Mouse (Mus musculus): ENCODE measurements around the gene Vmn2r3. TPM values are rescaled to one million over a fixed set of nuclear protein-coding genes. Genes with fewer than 3 reads are reported as not detected.
"Not testable (repeated sequence)": the region's sequence is repeated elsewhere in the genome, so short reads cannot be mapped to it uniquely, and the experiment has no call there.

Vmn2r3 gene
- polyA plus RNA-seq, 1 experiment, result not detected

DNA sequence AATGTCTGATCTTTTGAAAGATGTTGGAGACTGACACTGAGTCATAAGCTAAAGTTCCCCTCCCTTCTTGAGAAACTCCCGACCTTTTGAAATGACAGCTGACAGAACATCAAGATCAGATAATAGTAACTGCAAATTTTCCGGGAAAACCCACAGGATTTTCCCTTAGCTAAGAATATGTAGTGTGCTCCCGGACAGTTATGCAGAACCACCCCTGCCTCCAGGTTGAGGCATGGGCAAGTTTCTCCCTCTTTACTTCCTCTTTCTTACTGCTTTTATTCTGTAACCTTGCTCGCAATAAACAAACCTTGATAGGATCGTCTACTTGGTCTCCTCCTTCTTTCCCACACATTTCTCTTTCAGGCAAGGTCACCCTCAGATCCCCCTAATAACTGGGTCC, 37.9 kb downstream of the Vmn2r3 start:
- H3K4me1 ChIP-seq (ENCODE audit: control insufficient read depth, insufficient read depth, insufficient read length, low read length), result no peaks in the 10 kb centered on the region
- no peak for TF ChIP-seq POLR2A (IDR thresholded peaks at IDR 0.05; ENCODE audit: low read depth, low read length)
- TF ChIP-seq CTCF (IDR thresholded peaks at IDR 0.05; ENCODE audit: extremely low read depth, insufficient read length, insufficient replicate concordance, low read depth, low read length), result no peak
- 77% methylated on average over 5 of the region's 5 CpGs for WGBS
- H3K27ac ChIP-seq (ENCODE audit: insufficient read depth, low read depth, low read length), result no peak overlapping the region
- no peaks in the 10 kb centered on the region for H3K36me3 ChIP-seq (ENCODE audit: control insufficient read depth, insufficient read depth, low read length)
- H3K27me3 ChIP-seq (ENCODE audit: control insufficient read depth, insufficient read depth, low read length), result no peaks in the 10 kb centered on the region
- no peak overlapping the region for H3K4me3 ChIP-seq (ENCODE audit: low read depth, low read length)

DNA sequence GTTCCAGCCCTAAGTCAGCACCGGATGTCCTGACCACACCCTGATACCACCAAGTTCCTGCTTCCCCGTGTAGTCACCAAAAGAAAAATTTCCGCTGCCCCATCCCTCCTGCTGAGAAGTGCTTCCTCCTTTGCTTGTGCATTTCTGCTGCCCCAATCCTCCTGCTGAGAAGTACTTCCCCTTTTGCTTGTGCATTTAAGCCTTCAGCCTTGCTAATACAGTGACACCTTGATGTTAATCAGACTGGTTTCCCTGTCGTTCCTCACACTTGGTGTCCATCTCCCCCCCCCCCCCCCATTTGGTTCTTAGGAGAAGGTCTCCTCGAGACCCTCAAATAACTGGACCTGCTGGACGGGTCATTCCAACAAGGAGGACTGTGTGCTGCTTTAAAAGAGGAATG, 39.0 kb downstream of the Vmn2r3 start:
- not testable (repeated sequence) for H3K4me3 ChIP-seq (ENCODE audit: low read depth, low read length); H3K4me1 ChIP-seq (ENCODE audit: control insufficient read depth, insufficient read depth, insufficient read length, low read length); H3K27ac ChIP-seq (ENCODE audit: insufficient read depth, low read depth, low read length); H3K36me3 ChIP-seq (ENCODE audit: control insufficient read depth, insufficient read depth, low read length); H3K27me3 ChIP-seq (ENCODE audit: control insufficient read depth, insufficient read depth, low read length)
- 85% methylated on average over 6 of the region's 6 CpGs for WGBS

DNA sequence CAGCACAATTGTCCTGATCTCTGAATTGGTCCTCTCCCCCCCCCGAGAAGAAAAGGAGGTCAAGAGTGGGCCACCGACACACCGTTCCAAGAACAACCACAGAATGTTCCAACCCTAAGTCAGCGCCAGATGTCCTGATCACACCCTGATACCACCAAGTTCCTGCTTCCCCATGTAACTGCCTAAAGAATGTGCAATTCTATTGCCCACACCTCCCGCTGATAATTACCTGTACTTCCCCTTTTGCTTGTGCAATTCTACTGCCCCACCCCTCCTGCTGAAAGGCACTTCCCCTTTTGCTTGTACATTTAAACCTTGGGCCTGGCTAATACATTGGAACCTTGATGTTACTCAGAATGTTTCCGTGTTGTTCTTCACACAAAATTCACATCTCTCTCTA, 54.0 kb downstream of the Vmn2r3 start:
- 70% methylated on average over 6 of the region's 6 CpGs for WGBS
- not testable (repeated sequence) for H3K36me3 ChIP-seq (ENCODE audit: control insufficient read depth, insufficient read depth, low read length); H3K27me3 ChIP-seq (ENCODE audit: control insufficient read depth, insufficient read depth, low read length); H3K27ac ChIP-seq (ENCODE audit: insufficient read depth, low read depth, low read length); H3K4me1 ChIP-seq (ENCODE audit: control insufficient read depth, insufficient read depth, insufficient read length, low read length); H3K4me3 ChIP-seq (ENCODE audit: low read depth, low read length)

DNA sequence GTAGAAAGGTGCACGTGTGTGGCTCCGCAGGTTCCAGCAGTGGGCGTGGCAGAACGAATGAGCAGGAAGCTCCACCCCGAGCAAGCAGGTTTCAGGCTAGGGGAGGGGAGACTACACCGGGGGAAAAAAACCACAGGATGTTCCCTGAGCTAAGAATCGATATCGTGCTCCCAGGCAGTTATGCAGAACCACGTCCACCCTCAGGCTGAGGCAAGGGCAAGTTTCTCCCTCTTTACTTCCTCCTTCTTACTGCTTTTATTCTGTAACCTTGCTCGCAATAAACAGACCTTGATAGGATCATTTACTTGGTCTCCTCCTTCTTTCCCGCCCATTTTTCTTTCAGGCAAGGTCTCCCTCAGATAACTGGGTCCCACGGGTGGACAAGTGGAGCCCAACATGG, 55.9 kb downstream of the Vmn2r3 start:
- not testable (repeated sequence) for H3K36me3 ChIP-seq (ENCODE audit: control insufficient read depth, insufficient read depth, low read length); H3K27ac ChIP-seq (ENCODE audit: insufficient read depth, low read depth, low read length); H3K4me3 ChIP-seq (ENCODE audit: low read depth, low read length); H3K4me1 ChIP-seq (ENCODE audit: control insufficient read depth, insufficient read depth, insufficient read length, low read length); H3K27me3 ChIP-seq (ENCODE audit: control insufficient read depth, insufficient read depth, low read length)
- WGBS, result 82% methylated on average over 10 of the region's 12 CpGs

DNA sequence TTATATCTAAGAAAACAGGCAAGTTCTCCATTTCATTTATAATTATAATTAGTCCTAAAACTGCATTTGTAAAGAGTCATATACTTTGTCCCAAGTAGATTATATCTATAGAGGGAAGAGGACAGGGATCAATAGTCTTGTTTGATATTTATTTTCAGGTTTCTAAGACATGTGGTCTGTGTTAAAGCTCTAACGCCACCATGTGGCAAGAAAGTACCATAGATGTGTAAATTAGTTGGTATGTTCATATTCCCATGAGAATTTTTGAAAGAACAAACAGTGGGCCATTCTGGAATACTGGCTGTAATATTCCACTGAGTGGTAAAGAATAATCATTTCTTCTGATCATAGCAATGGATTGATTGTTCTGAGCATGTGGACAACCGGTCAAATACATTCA, 62.3 kb downstream of the Vmn2r3 start:
- 48% methylated on average over 2 of the region's 2 CpGs for WGBS
- Histone ChIP-seq H3K36me3 (ENCODE audit: control insufficient read depth, insufficient read depth, low read length) (no peaks in the 10 kb centered on the region), H3K27ac (ENCODE audit: insufficient read depth, low read depth, low read length) (no peak overlapping the region), H3K4me3 (ENCODE audit: low read depth, low read length) (no peak overlapping the region), H3K27me3 (ENCODE audit: control insufficient read depth, insufficient read depth, low read length) (no peaks in the 10 kb centered on the region), H3K4me1 (ENCODE audit: control insufficient read depth, insufficient read depth, insufficient read length, low read length) (no peaks in the 10 kb centered on the region)
- TF ChIP-seq CTCF (IDR thresholded peaks at IDR 0.05; ENCODE audit: extremely low read depth, insufficient read length, insufficient replicate concordance, low read depth, low read length) (no peak), POLR2A (IDR thresholded peaks at IDR 0.05; ENCODE audit: low read depth, low read length) (no peak)

Other genes starting within 250 kb of the Vmn2r3 start
- not detected in 2 replicates for gene Vmn2r1, start 208.2 kb downstream of the Vmn2r3 start, polyA plus RNA-seq (2012; rRNA removed)
- gene Vmn2r2, start 147.8 kb downstream of the Vmn2r3 start, polyA plus RNA-seq (2012; rRNA removed), result not detected in 2 replicates
- not detected in 2 replicates for gene Vmn2r4, start 125.7 kb upstream of the Vmn2r3 start, polyA plus RNA-seq (2012; rRNA removed)
- gene Vmn2r5, start 220.1 kb upstream of the Vmn2r3 start, polyA plus RNA-seq (2012; rRNA removed), result not detected in 2 replicates